Mouse (Mus musculus): ENCODE measurements around the gene Treml4.
"Not testable (repeated sequence)": the region's sequence is repeated elsewhere in the genome, so short reads cannot be mapped to it uniquely, and the experiment has no call there.

Treml4 gene

DNA sequence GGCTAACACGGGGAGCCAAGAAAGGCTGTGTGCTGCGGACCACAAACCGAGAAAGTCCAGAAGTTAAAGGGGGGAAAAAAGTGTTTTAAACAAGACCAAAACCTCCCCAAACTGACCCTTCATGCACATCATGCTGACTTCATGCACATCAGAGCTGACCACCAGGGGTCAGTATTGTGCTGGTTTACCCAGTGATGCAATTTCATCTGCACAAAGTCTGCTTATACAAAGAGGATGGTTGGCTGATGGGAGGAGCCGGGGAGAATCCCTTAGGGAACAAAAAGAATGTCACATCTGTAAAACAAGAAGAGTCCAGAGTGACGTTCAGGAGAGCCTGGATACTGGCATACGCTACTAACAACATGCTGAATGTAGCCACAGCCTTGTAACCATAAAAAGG is 10.8 kb downstream of the Treml4 start:
- DNase-seq (ENCODE audit: low spot score): peak; percentile 70

DNA sequence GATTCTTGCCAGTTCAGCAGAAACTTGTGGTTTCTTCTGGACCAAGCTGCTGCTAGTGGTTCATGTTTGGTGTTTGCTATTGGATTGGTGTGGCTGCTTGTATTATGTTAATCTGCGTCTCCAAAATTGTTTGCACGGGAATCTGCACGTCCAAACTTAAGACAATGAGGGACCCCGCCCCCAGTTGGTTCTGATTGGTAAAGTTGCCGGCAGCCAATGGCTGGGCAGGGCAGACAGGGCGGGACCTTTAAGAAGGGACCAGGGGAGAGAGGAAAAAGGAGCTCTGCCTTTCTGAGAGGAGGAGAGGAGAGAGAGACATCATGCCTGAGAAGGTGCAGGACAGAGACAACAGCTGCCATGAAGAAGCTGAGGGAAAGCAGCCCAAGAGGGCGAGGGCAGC is 11.6 kb downstream of the Treml4 start:
- no peak for DNase-seq (ENCODE audit: low spot score)

DNA sequence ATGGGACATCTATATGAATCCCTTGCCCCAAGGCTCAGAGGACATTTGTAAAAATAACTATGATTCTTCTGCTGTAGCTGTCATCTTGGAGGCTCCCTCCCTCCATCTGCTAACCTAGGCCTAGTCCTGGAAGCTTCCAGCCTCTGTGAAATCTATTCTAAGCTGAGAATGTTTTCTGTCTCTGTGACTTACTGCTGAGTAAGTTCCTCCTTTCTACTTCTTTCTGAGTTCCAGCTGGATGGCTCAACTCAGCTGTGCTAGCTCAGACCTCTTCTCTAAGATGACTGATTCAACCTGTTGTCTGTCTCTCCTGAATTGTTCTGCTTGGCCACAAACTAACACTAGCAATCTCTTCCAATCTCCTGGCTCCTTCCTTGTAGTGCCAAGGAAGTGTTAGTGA is 14.3 kb downstream of the Treml4 start:
- no peak for DNase-seq (ENCODE audit: low spot score)

DNA sequence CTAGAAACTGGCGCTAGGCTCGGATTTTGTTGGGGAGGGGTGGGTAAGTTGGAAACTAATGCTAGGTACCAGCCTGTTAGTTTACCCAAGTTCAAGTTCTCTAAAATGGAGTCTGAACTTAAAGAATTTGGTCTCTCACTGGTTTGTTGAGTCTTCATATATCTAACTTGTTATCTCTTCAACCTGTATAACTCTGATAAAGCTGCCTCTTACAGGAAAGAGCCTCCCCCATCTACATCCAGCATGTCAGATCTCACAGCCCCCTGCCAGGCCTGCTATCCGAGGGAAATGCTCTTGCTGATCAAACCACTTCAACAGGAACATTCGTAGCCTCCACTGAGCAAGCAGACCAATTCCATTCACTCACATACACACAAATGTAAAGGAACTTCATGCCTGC is 14.9 kb downstream of the Treml4 start:
- DNase-seq (ENCODE audit: low spot score): no peak

DNA sequence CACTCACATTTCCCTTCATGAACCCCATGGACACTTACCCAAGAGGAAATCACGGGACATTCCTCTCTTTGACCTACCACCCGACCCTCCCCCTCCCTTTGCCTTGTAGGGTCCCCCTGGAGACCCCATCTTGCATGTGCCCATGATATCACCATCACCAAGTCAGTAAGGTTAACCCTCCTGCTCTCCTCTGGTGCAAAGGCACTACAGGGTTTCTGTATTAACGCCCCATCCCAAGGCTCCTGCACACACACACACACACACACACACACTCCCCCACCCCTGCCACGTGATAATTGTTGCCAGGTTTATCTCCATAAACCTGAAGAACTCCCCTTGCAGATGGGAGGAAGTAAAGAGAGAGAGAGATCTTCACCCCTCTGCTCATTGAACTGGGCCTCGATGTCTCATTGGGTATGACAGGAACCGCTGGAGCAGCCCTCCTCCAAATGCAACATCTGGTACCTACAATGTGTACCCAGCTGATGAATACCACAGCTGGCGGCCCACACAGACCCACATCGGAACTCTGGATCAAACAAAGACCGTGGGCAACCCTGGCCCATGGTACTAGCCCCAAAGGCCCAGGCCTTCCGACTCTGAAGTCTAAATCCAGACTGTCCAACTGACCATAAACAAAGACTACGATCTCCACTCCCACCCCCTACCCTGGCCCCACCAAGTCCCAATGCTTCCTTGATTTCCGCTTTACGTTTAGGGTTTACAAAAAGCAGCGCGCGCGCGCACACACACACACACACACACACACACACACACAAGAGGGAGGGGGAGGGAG is 17.0 kb downstream of the Treml4 start:
- DNase-seq (ENCODE audit: low spot score): peak; percentile 10

DNA sequence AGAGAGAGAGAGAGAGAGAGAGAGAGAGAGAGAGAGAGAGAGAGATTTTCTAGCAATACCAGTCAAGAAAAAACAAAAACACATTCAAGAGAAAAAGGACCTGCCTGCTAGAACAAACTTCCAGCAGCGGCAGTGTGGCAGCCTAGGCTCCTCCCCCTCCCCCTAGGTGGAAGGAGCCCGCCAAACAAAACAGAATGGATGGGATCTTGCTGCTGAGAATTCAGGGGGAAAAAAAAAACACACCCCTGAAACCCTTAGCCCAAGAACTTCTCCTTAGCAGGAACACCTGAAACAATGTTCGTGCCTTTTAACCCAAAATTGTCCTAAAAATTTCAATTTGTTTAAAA is 17.6 kb downstream of the Treml4 start:
- DNase-seq (ENCODE audit: low spot score): no peak

DNA sequence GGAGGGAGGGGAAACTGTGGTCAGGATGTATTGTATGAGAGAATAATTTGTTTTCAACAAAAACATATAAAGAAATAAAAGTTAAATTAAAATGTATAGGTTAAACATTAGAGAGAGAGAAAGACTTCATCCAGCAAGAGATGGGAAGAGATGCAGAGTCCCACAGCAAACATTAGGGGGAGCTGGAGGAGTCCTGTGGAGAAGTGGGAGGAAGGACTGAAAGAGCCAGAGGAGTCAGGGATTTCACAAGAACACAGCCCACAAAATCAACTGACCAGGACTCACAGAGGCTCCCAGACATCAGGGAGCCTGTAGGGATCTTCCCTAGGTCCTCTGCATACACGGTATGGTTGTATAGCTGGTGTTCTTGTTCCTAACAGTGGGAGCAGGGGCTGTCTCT is 22.7 kb downstream of the Treml4 start:
- DNase-seq (ENCODE audit: low spot score): no peak

DNA sequence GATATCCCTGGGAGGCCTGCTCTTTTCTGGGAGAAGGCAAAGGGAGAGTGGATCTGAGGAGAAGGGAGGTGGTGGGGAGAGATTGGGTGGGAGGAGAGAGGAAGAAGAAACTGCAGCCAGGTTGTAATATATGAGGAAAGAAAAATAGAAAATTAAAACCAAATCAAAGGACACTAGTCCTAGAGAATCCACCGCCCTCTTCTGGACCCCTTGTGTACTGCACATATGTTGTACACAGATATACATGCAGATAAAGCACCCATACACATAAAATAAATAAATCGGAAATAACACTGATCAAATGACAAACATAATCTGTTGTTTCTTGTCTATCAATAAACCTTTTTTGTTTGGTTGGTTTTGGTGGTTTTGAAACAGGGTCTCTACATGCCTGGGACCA is 23.2 kb downstream of the Treml4 start:
- DNase-seq (ENCODE audit: low spot score): no peak

DNA sequence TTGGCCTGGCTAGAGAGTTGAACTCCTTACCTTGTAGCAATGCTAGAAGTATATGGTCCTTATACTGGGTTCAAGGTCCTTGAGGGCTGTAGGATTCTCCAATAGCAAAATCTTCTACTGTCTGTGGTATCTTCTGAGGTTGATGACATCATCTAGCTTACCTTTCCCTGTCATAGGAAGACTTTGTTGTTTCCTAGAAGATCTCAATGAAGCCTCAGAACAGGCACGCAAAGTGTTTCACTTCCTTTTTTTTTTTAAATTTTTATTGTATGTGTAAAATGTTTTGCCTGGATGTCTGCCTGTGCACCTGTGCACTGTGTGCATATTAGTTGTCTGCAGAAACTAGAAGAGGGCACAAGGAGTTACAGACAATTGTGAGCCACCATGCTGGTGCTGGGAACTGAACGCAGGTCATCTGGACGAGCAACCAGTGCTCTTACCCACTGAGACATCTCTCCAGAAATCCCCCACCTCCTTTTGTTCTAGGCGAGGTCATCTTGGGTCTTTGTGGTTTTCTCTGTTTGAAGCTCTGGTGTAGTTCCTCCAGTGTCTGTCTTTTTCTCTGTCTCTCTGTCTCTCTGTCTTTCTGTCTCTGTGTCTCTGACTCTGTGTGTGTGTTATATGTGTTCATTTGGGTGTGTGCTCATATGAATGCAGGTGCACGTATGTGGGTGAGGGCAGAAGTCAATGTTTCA is 29.6 kb downstream of the Treml4 start:
- peak; percentile 23 for DNase-seq (ENCODE audit: low spot score)

DNA sequence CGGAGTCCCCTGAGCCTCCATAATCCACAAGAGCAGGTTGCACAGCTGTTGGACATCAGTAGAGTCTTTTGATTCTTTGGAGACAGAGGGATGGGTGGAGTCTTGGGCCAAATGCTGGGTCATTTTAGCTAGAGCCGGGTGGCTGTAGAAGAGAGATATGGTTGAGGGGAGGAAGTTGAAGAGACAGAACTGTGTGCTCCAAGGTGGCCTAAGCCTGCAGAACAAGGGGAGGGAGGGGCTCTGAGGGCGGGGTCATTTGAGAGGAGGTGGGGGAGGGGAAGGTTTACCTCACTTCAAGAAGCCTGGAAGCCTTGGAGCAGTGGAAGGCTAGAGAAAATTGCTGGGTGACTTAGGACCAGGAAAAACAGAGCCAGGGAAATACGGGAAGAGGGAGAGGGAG is 35.1 kb downstream of the Treml4 start, which contains the start of gene Treml2:
Gene Treml2 (plus strand): TSS at position 296 of the 400 bp plus-strand sequence.
- DNase-seq (ENCODE audit: low spot score): no peak

DNA sequence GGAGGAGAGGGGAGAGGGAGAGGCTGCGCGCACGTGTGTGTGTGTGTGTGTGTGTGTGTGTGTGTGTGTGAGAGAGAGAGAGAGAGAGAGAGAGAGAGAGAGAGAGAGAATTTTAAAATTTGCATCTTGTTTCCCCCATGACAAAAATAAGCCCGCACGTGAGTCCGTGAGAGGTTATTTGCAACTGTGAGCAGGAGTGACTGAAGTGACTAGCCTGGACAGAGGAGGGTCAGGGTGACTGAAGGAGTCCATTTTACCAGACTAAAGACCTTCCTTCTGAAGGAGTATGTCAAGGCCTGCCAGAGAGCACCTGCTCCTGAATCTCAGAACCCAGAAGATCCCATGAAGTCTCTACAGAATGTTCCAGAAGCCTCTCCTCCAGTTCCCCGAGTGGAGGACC is 35.7 kb downstream of the Treml4 start:
- DNase-seq (ENCODE audit: low spot score): peak; percentile 25

DNA sequence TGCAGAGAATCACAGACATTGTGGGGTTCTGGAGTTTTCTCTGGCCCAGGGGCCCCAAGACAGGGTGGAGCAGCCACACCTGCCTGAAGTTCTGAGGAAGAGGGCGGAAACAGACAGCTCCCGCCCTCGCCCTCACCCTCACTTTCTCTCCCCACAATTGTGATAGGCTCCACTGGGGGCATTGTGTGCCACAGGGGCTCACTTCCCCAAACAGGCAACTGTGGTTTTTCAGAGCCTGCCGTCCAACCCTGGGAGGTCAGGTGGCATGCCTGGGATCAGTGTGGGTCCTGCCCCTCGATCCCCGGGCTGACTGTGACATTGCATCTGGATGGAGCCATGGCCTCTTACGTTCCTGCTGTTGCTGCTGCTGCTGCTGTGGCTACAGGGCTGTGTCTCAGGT is 36.1 kb downstream of the Treml4 start:
- DNase-seq (ENCODE audit: low spot score): peak; percentile 54

DNA sequence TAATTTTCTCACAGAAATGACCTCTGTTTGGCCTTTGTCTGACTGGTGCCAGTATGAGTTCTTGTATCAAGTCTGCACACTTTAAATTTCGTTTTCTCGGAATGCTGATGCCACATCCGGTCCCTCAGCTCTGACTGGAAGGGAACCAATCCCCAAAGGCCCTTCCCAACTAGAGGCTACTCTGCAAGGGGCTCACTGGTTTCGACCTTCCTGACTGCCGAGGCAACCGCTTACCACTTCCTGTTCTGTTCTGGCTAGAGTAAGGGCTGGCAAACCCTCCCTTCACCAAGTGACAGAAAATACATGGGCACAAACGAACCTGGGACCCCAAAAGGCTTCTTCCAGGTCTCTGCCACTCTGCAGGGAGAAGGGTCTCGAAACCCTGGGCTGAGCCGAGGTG is 36.8 kb downstream of the Treml4 start:
- DNase-seq (ENCODE audit: low spot score): peak; percentile 77

DNA sequence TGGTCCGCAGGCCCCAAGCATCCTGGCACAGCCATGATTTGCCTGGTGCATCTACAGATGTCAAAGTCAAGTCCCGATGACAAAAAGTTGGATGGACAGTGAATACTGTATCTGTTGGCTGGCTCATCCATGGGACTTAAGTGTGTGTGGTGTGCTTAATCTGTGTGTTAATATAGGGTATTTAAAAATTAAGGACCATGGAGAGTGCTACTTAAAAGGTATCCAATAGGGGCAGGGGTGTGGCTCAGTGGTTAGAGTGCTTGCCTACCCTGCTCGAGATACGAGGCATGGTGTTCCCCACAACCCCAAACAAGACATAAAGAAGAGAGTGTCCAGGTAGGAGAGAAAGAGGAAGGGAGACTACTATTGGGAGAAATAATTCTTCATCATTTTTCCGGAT is 37.7 kb downstream of the Treml4 start:
- DNase-seq (ENCODE audit: low spot score): no peak

DNA sequence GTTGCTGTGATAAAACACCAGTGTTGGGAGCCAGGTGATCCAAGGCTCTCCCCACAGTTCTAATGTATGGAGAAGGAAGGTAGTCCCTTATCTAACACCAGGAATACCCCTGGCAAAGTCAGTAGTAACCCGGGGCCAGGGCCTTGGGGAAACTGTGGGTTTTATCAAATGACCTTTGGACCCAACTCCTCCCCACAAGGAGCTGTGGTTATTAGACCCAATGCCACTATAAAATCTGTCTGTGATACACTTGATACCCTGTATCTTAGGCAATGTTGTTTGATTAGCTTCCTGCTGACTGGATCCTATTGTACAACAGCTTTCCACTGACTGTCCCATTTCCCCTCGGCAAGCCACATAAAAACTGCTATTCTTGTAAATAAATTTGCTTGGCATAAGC is 48.0 kb downstream of the Treml4 start:
- no peak for DNase-seq (ENCODE audit: low spot score)

DNA sequence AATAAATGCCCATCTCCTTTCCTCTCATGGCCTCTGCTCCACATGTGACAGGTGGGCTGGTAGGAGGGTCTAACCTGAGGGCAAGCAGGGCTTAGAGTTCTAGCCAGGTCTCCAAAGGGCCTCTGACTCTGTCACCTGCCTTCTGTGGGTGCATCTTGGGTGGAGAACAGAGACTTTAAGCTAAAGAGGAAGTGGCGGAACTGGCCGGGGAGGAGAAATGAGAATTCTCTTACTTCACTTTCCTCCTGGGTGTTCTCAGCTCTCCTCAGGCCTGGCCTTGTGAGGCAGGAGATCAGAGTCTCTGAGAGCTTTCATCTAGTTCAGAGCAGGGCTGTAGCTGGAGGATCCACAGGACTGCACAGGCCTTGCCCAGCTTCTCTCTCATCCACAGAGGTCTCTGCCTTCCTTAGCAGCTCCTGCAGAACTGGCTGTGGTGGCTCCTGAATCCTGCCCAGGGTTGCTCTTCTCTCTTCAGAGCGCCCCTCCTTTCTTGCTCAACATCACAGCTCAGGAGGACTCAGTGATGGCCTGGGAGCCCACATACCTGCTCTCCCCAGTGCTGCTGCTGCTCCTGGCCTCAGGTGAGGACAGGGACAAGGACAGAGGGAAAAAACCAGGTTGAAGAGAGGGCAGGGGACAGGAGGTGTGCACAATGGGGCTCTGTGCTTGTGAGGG is 51.9 kb downstream of the Treml4 start, which contains the start of gene B430306N03Rik:
Gene B430306N03Rik (plus strand): TSS at position 237 of the 675 bp plus-strand sequence.
- not testable (repeated sequence) for DNase-seq (ENCODE audit: low spot score)

DNA sequence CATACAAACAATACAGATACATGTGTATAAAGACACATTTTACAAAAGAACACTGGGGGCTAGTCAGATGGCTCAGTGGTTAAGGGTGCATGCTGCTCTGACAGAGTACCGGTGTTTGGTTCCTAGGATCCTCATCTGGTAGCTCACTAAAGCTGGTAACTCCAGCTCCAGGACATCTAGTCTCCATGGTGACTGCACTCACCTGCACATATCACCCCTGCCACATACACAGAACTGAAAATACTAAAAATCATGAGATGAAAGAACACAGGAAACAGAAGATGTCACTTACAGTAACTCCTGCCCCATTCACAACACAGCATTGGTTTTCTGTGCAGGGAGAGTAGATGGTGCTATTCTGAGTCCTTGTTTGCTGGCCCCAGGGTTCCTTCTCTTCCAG is 54.6 kb downstream of the Treml4 start:
- no peak for DNase-seq (ENCODE audit: low spot score)

DNA sequence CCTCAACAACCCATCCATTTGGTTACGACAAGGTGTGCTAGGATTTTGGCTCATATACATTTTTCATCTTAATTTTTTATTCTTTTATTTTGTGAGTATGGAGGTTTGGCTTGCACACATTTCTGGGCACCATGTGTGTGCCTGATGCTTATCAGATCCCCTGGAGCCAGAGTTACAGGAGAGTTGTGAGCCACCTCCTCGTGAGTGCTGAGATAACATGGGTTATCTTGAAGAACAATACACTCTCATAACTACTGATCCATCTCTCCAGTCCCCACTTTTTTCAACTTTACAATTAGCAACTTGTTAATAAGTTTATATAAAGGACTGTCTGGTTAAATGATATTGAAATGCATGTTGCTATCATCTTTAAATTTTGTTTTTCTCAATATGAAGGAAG is 57.2 kb downstream of the Treml4 start:
- DNase-seq (ENCODE audit: low spot score): no peak

DNA sequence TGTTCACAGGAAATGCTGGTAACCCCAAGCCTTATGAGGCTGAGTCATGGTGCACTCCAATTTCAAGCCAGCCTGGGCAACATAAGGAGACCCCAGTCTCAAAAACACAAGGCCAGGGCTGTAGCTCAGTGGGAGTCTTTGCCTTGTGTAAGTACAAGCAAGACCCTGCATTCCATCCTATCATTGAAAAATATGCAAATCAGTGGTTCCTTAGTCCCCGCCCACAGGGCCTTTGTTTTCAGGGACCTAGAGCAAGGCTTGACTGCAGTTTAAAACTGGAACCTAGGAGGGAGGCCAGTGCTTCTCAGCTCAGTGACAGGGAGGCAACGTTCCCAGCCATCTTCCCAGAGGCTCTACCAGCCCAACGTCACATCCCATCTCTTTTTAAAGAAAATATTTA is 59.1 kb downstream of the Treml4 start:
- DNase-seq (ENCODE audit: low spot score): no peak

DNA sequence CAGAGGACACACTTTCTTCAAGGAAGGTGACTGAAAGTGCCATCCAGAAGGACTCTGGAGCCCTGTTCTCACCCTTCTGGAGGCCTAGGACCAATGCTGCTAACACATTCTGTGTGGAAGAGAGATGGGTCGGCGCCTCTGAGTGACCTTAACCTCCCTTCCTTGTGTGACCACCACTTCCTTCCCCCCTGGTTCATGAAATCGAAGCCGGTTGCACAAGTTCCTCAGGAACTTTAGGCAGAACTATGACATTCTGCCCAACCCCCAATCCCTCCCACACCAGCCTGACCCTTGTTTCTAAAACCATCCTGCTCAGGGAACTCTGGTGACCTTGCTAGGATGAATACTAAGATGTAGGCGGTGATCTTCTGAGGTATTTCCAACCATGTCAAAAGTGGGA is 60.2 kb downstream of the Treml4 start:
- DNase-seq (ENCODE audit: low spot score): no peak

Data from T-cell, adult 2 months (primary cell).